Mouse (Mus musculus): ENCODE data around the gene Chrng.

Chrng gene

GRCm38 (mm10) chr1:87213735-87214704, 9.6 kb downstream of the Chrng start, which contains the start of gene Eif4e2:
Gene Eif4e2, plus strand, starts transcription at chr1:87213914.
- peak; percentile 95 for DNase-seq (ENCODE audit: low read depth, low spot score)
- Histone ChIP-seq H3K27me3 (ENCODE audit: control insufficient read depth, insufficient read depth, low read length, poor library complexity, severe bottlenecking) (no peaks in the 10 kb centered on the region), H3K36me3 (ENCODE audit: control insufficient read depth, insufficient read depth, low read length, poor library complexity, severe bottlenecking) (0 out of 2 replicates have a peak, but pooled peaks cover 2% of the 10 kb centered on the region)

GRCm38 (mm10) chr1:87214748-87215147, 10.3 kb downstream of the Chrng start:
- DNase-seq (ENCODE audit: low read depth, low spot score): peak; percentile 31
- H3K27me3 ChIP-seq (ENCODE audit: control insufficient read depth, insufficient read depth, low read length, poor library complexity, severe bottlenecking): no peaks in the 10 kb centered on the region
- 0 out of 2 replicates have a peak, but pooled peaks cover 4% of the 10 kb centered on the region for H3K36me3 ChIP-seq (ENCODE audit: control insufficient read depth, insufficient read depth, low read length, poor library complexity, severe bottlenecking)

- peak; percentile 39 for DNase-seq (ENCODE audit: low read depth, low spot score)
- peaks cover 18% of the 10 kb centered on the region for H3K36me3 ChIP-seq (ENCODE audit: control insufficient read depth, insufficient read depth, low read length, poor library complexity, severe bottlenecking)
- no peaks in the 10 kb centered on the region for H3K27me3 ChIP-seq (ENCODE audit: control insufficient read depth, insufficient read depth, low read length, poor library complexity, severe bottlenecking)
Observed at GRCm38 (mm10) chr1:87217938-87218337, 13.5 kb downstream of the Chrng start.

- Histone ChIP-seq H3K36me3 (ENCODE audit: control insufficient read depth, insufficient read depth, low read length, poor library complexity, severe bottlenecking) (peaks cover 21% of the 10 kb centered on the region), H3K27me3 (ENCODE audit: control insufficient read depth, insufficient read depth, low read length, poor library complexity, severe bottlenecking) (no peaks in the 10 kb centered on the region)
- no peak for DNase-seq (ENCODE audit: low read depth, low spot score)
Observed at GRCm38 (mm10) chr1:87225739-87226138, 21.3 kb downstream of the Chrng start.

- peaks cover 15% of the 10 kb centered on the region for H3K36me3 ChIP-seq (ENCODE audit: control insufficient read depth, insufficient read depth, low read length, poor library complexity, severe bottlenecking)
- H3K27me3 ChIP-seq (ENCODE audit: control insufficient read depth, insufficient read depth, low read length, poor library complexity, severe bottlenecking): no peaks in the 10 kb centered on the region
- DNase-seq (ENCODE audit: low read depth, low spot score): no peak
Observed at GRCm38 (mm10) chr1:87226409-87227159, 22.1 kb downstream of the Chrng start.

- no peak for DNase-seq (ENCODE audit: low read depth, low spot score)
- Histone ChIP-seq H3K36me3 (ENCODE audit: control insufficient read depth, insufficient read depth, low read length, poor library complexity, severe bottlenecking) (peaks cover 12% of the 10 kb centered on the region), H3K27me3 (ENCODE audit: control insufficient read depth, insufficient read depth, low read length, poor library complexity, severe bottlenecking) (no peaks in the 10 kb centered on the region)
Observed at GRCm38 (mm10) chr1:87227160-87227550, 22.7 kb downstream of the Chrng start.

GRCm38 (mm10) chr1:87230606-87231005, 26.1 kb downstream of the Chrng start:
- H3K36me3 ChIP-seq (ENCODE audit: control insufficient read depth, insufficient read depth, low read length, poor library complexity, severe bottlenecking): peaks cover 4% of the 10 kb centered on the region
- DNase-seq (ENCODE audit: low read depth, low spot score): no peak
- H3K27me3 ChIP-seq (ENCODE audit: control insufficient read depth, insufficient read depth, low read length, poor library complexity, severe bottlenecking): no peaks in the 10 kb centered on the region

- H3K36me3 ChIP-seq (ENCODE audit: control insufficient read depth, insufficient read depth, low read length, poor library complexity, severe bottlenecking): peaks cover 4% of the 10 kb centered on the region
- no peaks in the 10 kb centered on the region for H3K27me3 ChIP-seq (ENCODE audit: control insufficient read depth, insufficient read depth, low read length, poor library complexity, severe bottlenecking)
- DNase-seq (ENCODE audit: low read depth, low spot score): no peak
Observed at GRCm38 (mm10) chr1:87232197-87232596, 27.7 kb downstream of the Chrng start.

GRCm38 (mm10) chr1:87239056-87239455, 34.6 kb downstream of the Chrng start:
- H3K27me3 ChIP-seq (ENCODE audit: control insufficient read depth, insufficient read depth, low read length, poor library complexity, severe bottlenecking): no peaks in the 10 kb centered on the region
- no peak for DNase-seq (ENCODE audit: low read depth, low spot score)

GRCm38 (mm10) chr1:87243021-87243420, 38.6 kb downstream of the Chrng start:
- DNase-seq (ENCODE audit: low read depth, low spot score): no peak
- Histone ChIP-seq H3K27me3 (ENCODE audit: control insufficient read depth, insufficient read depth, low read length, poor library complexity, severe bottlenecking) (no peaks in the 10 kb centered on the region), H3K36me3 (ENCODE audit: control insufficient read depth, insufficient read depth, low read length, poor library complexity, severe bottlenecking) (peaks cover 2% of the 10 kb centered on the region; the same call in 1 of the 2 replicates)

More at GRCm38 (mm10) chr1:87239056-87239455, 34.6 kb downstream of the Chrng start:
- H3K36me3 ChIP-seq (ENCODE audit: control insufficient read depth, insufficient read depth, low read length, poor library complexity, severe bottlenecking): peaks cover 2% of the 10 kb centered on the region

GRCm38 (mm10) chr1:87245430-87245829, 41.0 kb downstream of the Chrng start:
- no peaks in the 10 kb centered on the region for H3K27me3 ChIP-seq (ENCODE audit: control insufficient read depth, insufficient read depth, low read length, poor library complexity, severe bottlenecking)
- H3K36me3 ChIP-seq (ENCODE audit: control insufficient read depth, insufficient read depth, low read length, poor library complexity, severe bottlenecking): no peaks in the 10 kb centered on the region
- no peak for DNase-seq (ENCODE audit: low read depth, low spot score)

- DNase-seq (ENCODE audit: low read depth, low spot score): peak; percentile 74
- Histone ChIP-seq H3K27me3 (ENCODE audit: control insufficient read depth, insufficient read depth, low read length, poor library complexity, severe bottlenecking) (no peaks in the 10 kb centered on the region), H3K36me3 (ENCODE audit: control insufficient read depth, insufficient read depth, low read length, poor library complexity, severe bottlenecking) (no peaks in the 10 kb centered on the region)
Observed at GRCm38 (mm10) chr1:87245929-87246815, 41.7 kb downstream of the Chrng start.

- no peaks in the 10 kb centered on the region for H3K36me3 ChIP-seq (ENCODE audit: control insufficient read depth, insufficient read depth, low read length, poor library complexity, severe bottlenecking)
- no peak for DNase-seq (ENCODE audit: low read depth, low spot score)
- H3K27me3 ChIP-seq (ENCODE audit: control insufficient read depth, insufficient read depth, low read length, poor library complexity, severe bottlenecking): no peaks in the 10 kb centered on the region
Observed at GRCm38 (mm10) chr1:87252040-87252609, 47.7 kb downstream of the Chrng start.

- DNase-seq (ENCODE audit: low read depth, low spot score): no peak
- H3K27me3 ChIP-seq (ENCODE audit: control insufficient read depth, insufficient read depth, low read length, poor library complexity, severe bottlenecking): no peaks in the 10 kb centered on the region; the same call in 1 of the 2 replicates
- no peaks in the 10 kb centered on the region for H3K36me3 ChIP-seq (ENCODE audit: control insufficient read depth, insufficient read depth, low read length, poor library complexity, severe bottlenecking)
Observed at GRCm38 (mm10) chr1:87255173-87255572, 50.7 kb downstream of the Chrng start.
